Mouse (Mus musculus) spleen, adult 2 months (tissue): ENCODE data around the gene Htr1a.

Experiments
- CTCF ChIP-seq: fragments of 200-500 bp; IDR thresholded peaks from 2 replicates; pipeline ENCODE4 v1.5.1; 2011; ENCODE audit warnings: mild to moderate bottlenecking, inconsistent platforms; ENCODE audit not compliant: insufficient read depth, insufficient read length, insufficient replicate concordance; ENCODE audit errors: extremely low read depth
- POLR2A ChIP-seq: fragments of 200-500 bp; IDR thresholded peaks from 2 replicates; pipeline ENCODE4 v1.6.1; 2011; ENCODE audit warnings: low read depth, low read length, inconsistent platforms

- no peak for TF ChIP-seq CTCF
- TF ChIP-seq POLR2A: no peak
These were observed 415 bp downstream of the Htr1a start for GRCm38 (mm10) chr13:105443871-105444237.
